Mouse (Mus musculus) cortical plate, adult 2 months (tissue): ENCODE results near the gene Kdm1a.

Experiments
- CTCF ChIP-seq: fragments of 200-500 bp; IDR thresholded peaks from 2 replicates; pipeline ENCODE4 v1.5.1; 2011; ENCODE audit warnings: mild to moderate bottlenecking, control low read depth, low read length; ENCODE audit not compliant: insufficient read depth; ENCODE audit errors: extremely low read depth
- POLR2A ChIP-seq: fragments of 200-500 bp; IDR thresholded peaks from 2 replicates; pipeline ENCODE4 v1.6.1; 2011; ENCODE audit warnings: mild to moderate bottlenecking, low read length, control low read depth; ENCODE audit not compliant: insufficient read depth; ENCODE audit errors: extremely low read depth

- TF ChIP-seq CTCF (peak; percentile 59), POLR2A (no peak)
Measured at GRCm38 (mm10) chr4:136526412-136526811, 76.1 kb downstream of the Kdm1a start.
